Mouse (Mus musculus) spleen, adult 2 months (tissue): ENCODE measurements at regions not wholly inside any gene's neighbourhood (a gene's known extent, or its start where the extent isn't known, plus 50 kb on each side); places are given as distances from the start of the nearest gene placed in this dataset.

Experiments used
- CTCF ChIP-seq: fragments of 200-500 bp; IDR thresholded peaks from 2 replicates; pipeline ENCODE4 v1.5.1; 2011; ENCODE audit warnings: mild to moderate bottlenecking, inconsistent platforms; ENCODE audit not compliant: insufficient read depth, insufficient read length, insufficient replicate concordance; ENCODE audit errors: extremely low read depth
- POLR2A ChIP-seq: fragments of 200-500 bp; IDR thresholded peaks from 2 replicates; pipeline ENCODE4 v1.6.1; 2011; ENCODE audit warnings: low read depth, low read length, inconsistent platforms

DNA sequence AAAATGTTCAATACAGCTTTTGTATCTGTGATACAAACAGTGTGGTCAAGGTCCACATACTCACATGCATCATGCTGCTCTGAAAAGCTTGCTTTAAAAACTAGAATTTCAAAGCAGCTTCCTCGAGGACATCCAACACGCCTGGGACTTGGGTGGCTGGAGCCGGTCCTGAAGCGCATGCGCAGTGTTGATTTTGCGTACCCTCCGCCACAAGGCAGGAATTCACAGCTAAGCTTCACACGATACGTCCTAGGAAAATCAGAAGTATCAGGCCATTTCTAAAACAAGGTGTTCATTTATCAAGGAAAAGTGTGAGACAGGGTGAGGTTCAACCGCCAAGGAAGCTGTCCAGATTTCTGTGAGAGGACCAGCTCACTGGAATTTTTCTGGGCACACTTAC is 202.1 kb upstream of the Daam1 start:
- TF ChIP-seq CTCF (no peak), POLR2A (no peak)
